Mouse (Mus musculus) embryo, embryonic 10 days (tissue): ENCODE data around the gene Tmem243.

Source experiments
- DNase-seq: peaks from one replicate; pipeline ENCODE4 v3.0.0-alpha.2; 2015; ENCODE audit warnings: low spot score

Tmem243 gene

GRCm38 (mm10) chr5:9100207-9100848 is at the start of gene Tmem243:
Gene Tmem243 (plus strand): TSS chr5:9100668.
- DNase-seq, result peak; percentile 95

DNA sequence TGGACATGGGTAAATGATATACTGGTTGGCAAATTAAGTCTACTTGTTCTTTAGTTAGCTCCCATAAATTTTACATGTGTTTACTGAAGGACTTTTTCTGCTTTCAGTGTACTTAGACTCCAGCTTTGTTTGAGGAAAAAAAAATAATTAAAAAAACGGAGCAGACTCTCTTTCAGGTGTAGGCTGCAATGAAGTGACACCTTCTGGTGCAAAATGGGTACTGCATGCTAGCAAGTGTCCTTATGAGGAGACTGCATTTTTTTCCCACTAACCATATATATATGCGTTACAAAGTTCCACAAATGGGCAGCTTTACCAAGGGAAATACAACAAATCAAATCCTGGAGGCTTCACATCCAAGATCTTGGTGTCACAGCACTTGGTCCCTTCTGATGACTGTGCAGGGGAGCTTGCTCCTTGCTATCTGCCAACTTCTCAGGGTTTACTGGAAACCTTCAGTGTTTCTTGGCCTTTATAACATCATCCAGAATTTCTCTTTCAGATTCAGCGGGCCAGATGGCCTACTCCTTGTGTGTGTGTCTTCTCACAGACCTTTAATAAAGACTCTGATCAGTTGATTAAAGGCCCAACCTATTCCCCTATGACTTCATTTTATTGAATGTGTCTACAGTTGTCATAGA is 44.3 kb upstream of the Tmem243 start:
- peak; percentile 76 for DNase-seq

DNA sequence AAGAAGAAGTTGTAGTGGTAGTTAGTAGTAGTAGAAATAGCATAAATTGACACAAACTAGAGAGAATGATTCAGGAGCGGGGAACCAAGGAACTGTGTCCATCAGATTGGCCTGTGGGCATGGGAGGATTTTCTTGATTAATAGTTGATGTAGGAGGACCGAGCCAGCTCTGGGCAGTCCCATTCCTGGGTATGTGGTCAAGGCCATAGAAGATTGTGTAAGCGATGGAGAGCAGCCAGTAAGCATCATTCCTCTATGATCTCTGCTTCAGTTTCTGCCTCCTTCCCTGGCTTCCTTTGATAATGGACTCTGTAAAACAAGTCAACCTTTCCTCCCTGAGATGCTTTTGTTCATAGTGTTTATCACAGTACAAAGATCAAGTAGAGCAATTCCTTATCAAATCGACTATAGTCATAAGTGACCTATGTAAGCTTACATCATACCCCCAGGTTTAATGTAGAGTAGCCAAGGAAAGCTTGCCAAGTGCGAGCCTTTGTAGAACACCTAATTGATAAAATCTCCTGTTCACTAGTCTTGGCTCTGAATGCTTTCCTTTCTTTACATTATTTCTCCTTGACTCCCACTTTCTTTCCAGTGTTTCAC is 43.1 kb upstream of the Tmem243 start:
- no peak for DNase-seq

DNA sequence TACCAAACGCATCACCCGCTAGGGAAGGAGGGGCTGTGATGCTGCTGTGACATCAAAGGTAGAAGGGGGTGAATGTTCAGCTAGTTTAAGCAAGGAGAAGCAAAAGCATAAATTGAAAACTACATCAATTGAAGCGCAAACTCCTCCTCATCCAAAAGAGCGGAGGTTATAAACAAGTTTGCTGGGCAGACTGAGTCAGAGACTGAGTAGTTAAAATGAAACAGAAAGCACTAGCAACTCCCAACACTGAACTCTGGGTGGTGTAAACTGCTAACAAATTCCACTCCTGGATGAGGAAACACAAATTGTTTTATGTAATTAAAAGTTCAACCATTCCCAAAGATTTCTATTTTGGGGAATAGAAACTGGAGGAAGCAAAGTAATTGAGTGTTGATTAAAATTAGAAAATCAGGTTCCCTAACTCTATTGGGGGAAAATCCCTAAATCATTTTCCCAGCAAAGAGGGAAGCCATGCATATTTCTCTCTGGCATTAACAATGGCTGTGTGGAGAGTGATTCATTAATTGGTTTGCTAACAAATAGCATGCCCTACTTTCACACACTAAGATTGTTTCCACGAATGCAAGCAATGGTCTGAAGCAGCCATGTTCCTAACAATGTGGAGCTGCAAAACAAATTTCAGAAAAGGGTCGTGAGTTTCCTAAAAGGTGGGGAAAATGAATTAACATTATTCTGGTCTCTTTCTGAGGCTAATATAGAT is 41.0 kb upstream of the Tmem243 start:
- DNase-seq, result no peak

DNA sequence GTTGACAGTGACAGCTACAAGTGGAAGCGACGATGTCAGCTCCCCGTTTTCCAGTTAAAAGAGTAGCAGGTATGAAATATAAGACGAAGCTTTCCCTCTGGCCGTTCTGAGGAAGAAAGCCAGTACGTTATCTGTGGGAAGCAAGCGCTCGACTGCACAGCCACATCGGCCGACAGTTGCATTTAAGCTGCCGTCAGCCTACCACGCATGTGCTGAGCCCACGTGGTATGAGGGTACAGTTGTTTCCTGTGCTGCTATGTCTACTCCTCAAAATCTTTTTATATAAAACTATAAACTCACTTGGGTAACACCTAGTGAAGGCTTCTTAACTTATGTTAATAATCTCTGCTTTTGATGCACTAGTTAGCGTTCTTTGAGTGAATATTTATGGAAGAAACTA is 40.2 kb upstream of the Tmem243 start:
- no peak for DNase-seq

DNA sequence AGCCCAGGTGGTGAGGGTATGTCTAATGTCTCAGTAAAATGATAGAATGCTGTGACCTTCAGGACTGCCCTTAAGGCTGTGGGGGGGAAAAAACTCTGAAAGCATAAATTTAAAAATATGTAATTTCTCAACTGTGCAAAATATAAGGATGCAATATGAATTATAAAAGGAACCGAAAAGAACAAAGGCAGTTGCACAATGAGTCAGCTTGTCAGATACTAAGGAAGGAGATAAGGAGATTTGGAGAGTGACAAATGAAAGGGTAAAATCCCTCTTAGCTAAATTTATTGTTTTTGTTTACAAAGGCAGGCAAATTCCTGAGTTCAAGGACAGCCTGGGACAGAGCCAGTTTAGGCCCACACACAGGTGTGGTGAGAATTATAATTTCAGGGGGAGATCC is 36.3 kb upstream of the Tmem243 start:
- DNase-seq, result no peak

DNA sequence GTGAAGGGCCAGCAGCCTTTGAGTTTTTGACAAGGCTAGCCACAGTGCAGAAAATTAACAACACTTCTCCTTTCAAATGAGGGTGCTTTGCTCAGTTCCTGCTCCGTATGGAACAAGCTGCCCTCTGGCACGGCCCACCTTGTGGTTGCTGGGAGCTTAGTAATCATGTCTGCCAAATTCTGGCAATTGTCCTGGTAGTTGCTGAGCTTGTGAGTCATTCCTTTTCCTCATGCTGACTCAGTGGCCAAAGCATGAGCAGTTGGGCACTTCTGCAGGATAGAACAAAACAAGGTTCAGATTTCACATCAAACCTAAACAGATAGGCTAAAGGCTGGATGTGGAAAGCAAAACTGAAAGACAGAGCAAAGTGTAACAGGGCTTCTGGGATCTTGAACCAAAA is 31.6 kb upstream of the Tmem243 start:
- DNase-seq, result no peak

DNA sequence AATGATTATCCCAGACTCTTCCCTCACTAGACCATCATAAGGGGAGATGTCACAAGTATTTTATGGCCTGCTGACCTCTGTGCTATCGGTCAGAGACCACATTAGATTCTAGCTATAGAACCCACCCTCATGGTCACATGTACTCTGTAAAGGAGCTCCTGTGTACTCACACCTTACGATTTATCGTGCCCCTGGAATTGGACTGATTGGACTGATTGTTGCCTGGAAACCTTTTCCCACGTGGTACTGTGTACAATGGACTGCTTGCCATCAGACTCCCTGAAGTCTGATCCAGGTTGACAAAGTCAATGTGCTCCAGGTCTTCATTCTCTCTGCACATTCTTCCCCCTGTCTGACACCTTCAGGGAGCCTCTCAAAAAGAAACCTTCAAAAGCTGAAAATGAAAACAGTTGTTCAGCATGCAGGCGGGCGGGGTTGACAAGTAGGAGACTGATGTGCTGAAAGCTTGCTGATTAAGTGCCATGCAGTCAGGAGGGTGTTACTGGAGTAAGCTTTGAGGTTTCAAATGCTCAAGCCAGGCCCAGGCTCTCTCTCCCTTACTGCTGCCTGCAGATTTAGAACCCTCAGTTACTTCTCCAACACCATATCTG is 30.8 kb upstream of the Tmem243 start:
- DNase-seq, result no peak

GRCm38 (mm10) chr5:9071360-9071759 is 29.1 kb upstream of the Tmem243 start:
- DNase-seq, result no peak

DNA sequence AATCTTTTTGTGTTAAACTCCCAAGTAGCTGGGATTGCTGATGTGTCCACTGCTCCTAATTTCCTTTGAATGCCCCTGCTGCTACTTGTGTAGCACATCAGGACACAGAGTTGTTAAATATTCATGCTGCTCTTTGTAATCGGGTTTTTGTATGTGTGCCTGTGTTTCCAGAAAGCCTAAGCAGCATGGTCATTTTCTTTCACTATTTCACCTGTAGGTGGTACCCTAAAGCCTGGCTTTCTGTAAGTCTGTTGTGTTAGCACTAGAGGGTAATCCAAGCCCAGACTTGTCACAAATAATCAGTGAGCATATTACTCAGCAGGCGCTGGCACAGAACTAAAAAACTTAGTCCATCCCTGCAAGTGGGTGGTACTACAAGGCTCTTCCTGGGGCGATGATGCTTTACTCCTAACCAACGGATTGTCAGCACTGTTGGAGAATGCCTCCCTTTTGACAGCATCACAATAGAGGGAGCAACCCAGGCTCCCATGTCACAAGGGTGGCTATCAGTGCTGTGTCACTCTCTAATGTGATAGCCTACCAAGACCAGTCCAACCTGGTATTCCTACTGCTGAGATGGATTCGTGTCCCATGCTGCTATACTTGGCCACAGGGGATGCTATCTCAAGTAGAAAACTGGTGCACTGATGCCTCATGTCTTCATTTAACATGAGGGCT is 27.2 kb upstream of the Tmem243 start:
- DNase-seq, result peak; percentile 8

- DNase-seq, result no peak
Measured at GRCm38 (mm10) chr5:9079773-9080501, 20.5 kb upstream of the Tmem243 start.

- no peak for DNase-seq
Measured at GRCm38 (mm10) chr5:9086924-9087719, 13.3 kb upstream of the Tmem243 start.

- no peak for DNase-seq
Measured at GRCm38 (mm10) chr5:9090493-9091106, 9.9 kb upstream of the Tmem243 start.

- no peak for DNase-seq
Measured at GRCm38 (mm10) chr5:9092716-9093115, 7.8 kb upstream of the Tmem243 start.

GRCm38 (mm10) chr5:9093490-9093889 is 7.0 kb upstream of the Tmem243 start:
- DNase-seq, result no peak

- DNase-seq, result peak; percentile 53
Measured at GRCm38 (mm10) chr5:9100849-9101801, 657 bp downstream of the Tmem243 start.

- DNase-seq, result no peak
Measured at GRCm38 (mm10) chr5:9102696-9103095, 2.2 kb downstream of the Tmem243 start.

DNA sequence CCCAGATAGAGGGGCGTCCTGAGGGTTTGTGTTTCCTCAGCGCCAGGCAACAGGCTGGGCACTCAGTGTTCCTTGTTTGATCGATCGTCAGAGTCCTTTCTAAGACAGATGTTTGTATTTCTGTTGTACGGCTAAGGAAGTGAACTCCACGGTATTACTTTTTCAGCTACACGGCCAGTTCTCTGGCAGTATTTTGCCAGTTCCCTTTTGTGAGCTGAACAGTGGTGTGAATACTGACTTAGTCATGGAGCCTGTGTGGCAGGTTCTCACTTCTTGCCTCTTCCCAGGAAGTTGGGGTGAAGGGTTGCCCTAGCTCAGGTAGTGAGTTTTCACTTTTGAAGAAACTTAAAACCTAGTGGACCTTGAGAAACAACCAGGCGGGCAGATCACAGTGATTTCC is 3.5 kb downstream of the Tmem243 start:
- no peak for DNase-seq

DNA sequence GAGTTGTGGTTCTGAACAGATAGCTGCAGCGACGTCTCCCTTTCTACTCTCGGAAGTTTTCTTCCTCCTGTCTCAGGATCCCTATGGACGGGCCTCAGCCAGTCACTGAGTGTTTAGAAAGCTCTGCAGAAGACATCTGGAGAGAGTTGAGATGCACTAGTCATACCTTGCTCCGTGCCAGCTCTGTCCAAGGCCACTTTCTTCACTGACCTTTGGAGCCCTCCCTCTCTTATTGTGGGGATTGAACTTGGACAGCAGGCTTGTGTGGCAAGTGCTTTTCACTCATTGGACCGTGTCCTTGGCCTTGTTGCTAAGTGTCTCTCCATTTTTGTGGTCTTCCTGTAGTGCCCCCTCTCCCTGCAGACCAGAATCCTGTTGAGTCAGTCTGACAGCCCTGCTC is 6.3 kb downstream of the Tmem243 start:
- DNase-seq, result no peak
